Mouse (Mus musculus) heart, postnatal 25 days (tissue): ENCODE data around the gene Mcts2. TPM values are rescaled to one million over a fixed set of nuclear protein-coding genes. Genes with fewer than 3 reads are reported as not detected.

Experiments
- DNase-seq: peaks from one replicate; pipeline ENCODE4 v3.0.0; 2022; ENCODE audit warnings: low spot score
- intact Hi-C: fragments of 180-260 bp; cut with DNase I; formaldehyde crosslinking; loops from one replicate; pipeline ENCODE4 v1.15.1; 2025
- total RNA-seq, 2 experiments: library from RNA; stranded (reverse); gene quantifications; 2 replicates each; pipeline ENCODE4 v1.2.3; 2021

The Mcts2 gene
- total RNA-seq, 2 experiments from 2014 or later = 17.7 to 18.5 TPM

GRCm38 (mm10) chr2:152679701-152680355 is 7.0 kb upstream of the Mcts2 start:
- intact Hi-C loops = loop anchor here (10.0 kb wide), 1 partner anchor 335 kb away; the partner anchor contains the start of gene Pdrg1
- no peak for DNase-seq

- intact Hi-C loops = loop anchor here (10.0 kb wide), 1 partner anchor 332 kb away; the partner anchor contains the start of gene Pdrg1
These were observed 3.7 kb upstream of the Mcts2 start for GRCm38 (mm10) chr2:152683086-152683485.

GRCm38 (mm10) chr2:152686399-152686798 is 436 bp upstream of the Mcts2 start:
- DNase-seq = no peak
- intact Hi-C loops = loop anchor here (10.0 kb wide), 1 partner anchor 328 kb away; the partner anchor contains the start of gene Pdrg1

More at GRCm38 (mm10) chr2:152683086-152683485, 3.7 kb upstream of the Mcts2 start:
- no peak for DNase-seq

GRCm38 (mm10) chr2:152691564-152692217 is 4.9 kb downstream of the Mcts2 start:
- DNase-seq = no peak

GRCm38 (mm10) chr2:152693233-152693632 is 6.4 kb downstream of the Mcts2 start:
- peak; percentile 47 for DNase-seq
- intact Hi-C loops = no loop called here

More at GRCm38 (mm10) chr2:152691564-152692217, 4.9 kb downstream of the Mcts2 start:
- intact Hi-C loops = no loop called here

GRCm38 (mm10) chr2:152693735-152694134 is 6.9 kb downstream of the Mcts2 start:
- intact Hi-C loops = no loop called here
- no peak for DNase-seq

GRCm38 (mm10) chr2:152694708-152695107 is 7.9 kb downstream of the Mcts2 start:
- intact Hi-C loops = loop anchor here (1.0 kb wide), 1 partner anchor 137 kb away; the partner anchor contains the start of gene Bcl2l1
- no peak for DNase-seq

- intact Hi-C loops = loop anchor here (1.0 to 2.0 kb wide), 2 partner anchors 47 to 70 kb away; no protein-coding TSS in a partner anchor
- DNase-seq = no peak
These were observed 9.2 kb downstream of the Mcts2 start for GRCm38 (mm10) chr2:152696016-152696415.

- intact Hi-C loops = loop anchor here (1.0 to 2.0 kb wide), 2 partner anchors 46 to 70 kb away; no protein-coding TSS in a partner anchor
- peak; percentile 81 for DNase-seq
These were observed 9.8 kb downstream of the Mcts2 start for GRCm38 (mm10) chr2:152696476-152697164.

GRCm38 (mm10) chr2:152700138-152700537 is 13.3 kb downstream of the Mcts2 start:
- intact Hi-C loops = no loop called here
- DNase-seq = no peak

- DNase-seq = no peak
- intact Hi-C loops = no loop called here
These were observed 13.9 kb downstream of the Mcts2 start for GRCm38 (mm10) chr2:152700725-152701124.

GRCm38 (mm10) chr2:152703596-152704255 is 16.9 kb downstream of the Mcts2 start:
- no peak for DNase-seq
- intact Hi-C loops = no loop called here

- intact Hi-C loops = no loop called here
- DNase-seq = no peak
These were observed 17.4 kb downstream of the Mcts2 start for GRCm38 (mm10) chr2:152704256-152704605.

- no peak for DNase-seq
These were observed 18.1 kb downstream of the Mcts2 start for GRCm38 (mm10) chr2:152704811-152705370.

GRCm38 (mm10) chr2:152705993-152706571 is 19.2 kb downstream of the Mcts2 start:
- DNase-seq = peak; percentile 77
- intact Hi-C loops = no loop called here

More at GRCm38 (mm10) chr2:152704811-152705370, 18.1 kb downstream of the Mcts2 start:
- intact Hi-C loops = no loop called here

GRCm38 (mm10) chr2:152707186-152707585 is 20.4 kb downstream of the Mcts2 start:
- no peak for DNase-seq
- intact Hi-C loops = loop anchor here (1.0 kb wide), 1 partner anchor 32 kb away; no protein-coding TSS in a partner anchor

GRCm38 (mm10) chr2:152707627-152708026 is 20.8 kb downstream of the Mcts2 start:
- intact Hi-C loops = loop anchor here (1.0 to 2.0 kb wide), 2 partner anchors 15 to 32 kb away; no protein-coding TSS in a partner anchor
- peak; percentile 96 for DNase-seq

- no peak for DNase-seq
- intact Hi-C loops = loop anchor here (2.0 kb wide), 1 partner anchor 14 kb away; no protein-coding TSS in a partner anchor
These were observed 22.2 kb downstream of the Mcts2 start for GRCm38 (mm10) chr2:152709066-152709465.

GRCm38 (mm10) chr2:152716241-152716772 is 29.5 kb downstream of the Mcts2 start:
- no peak for DNase-seq
- intact Hi-C loops = no loop called here
